Mouse (Mus musculus) brown adipose tissue, adult 24 weeks (tissue): ENCODE data around the gene Gm10024. TPM values are rescaled to one million over a fixed set of nuclear protein-coding genes. Genes with fewer than 3 reads are reported as not detected.
"Not testable (repeated sequence)": the region's sequence is repeated elsewhere in the genome, so short reads cannot be mapped to it uniquely, and the experiment has no call there.

Experiments
- H3K27ac ChIP-seq: fragments of 200-500 bp; replicated peaks from 2 replicates; pipeline ENCODE4 v1.5.1; 2012; ENCODE audit warnings: low read depth, mild to moderate bottlenecking, low read length
- H3K4me1 ChIP-seq: fragments of 200-500 bp; 2 replicates; pipeline ENCODE4 v1.6.1; 2012; ENCODE audit warnings: low read length, mixed read lengths; ENCODE audit not compliant: control insufficient read depth, insufficient read depth, insufficient read length
- H3K4me3 ChIP-seq: fragments of 200-500 bp; 2 replicates; pipeline ENCODE4 v1.5.1; 2012; ENCODE audit warnings: low read depth, mild to moderate bottlenecking, low read length, moderate library complexity; ENCODE audit not compliant: insufficient read depth
- polyA plus RNA-seq: library from polyadenylated mRNA; stranded (reverse); fragments of >200 nt; gene quantifications from 2 replicates; pipeline ENCODE4 v1.2.4, GENCODE M21; 2012; ENCODE audit not compliant: missing spikeins, insufficient read depth, insufficient read length

Gm10024 gene
- polyA plus RNA-seq, 1 experiment: not detected

- H3K4me3 ChIP-seq: no peak overlapping the region
- H3K27ac ChIP-seq: no peak overlapping the region
- H3K4me1 ChIP-seq: no peaks in the 10 kb centered on the region
These were observed 1.4 kb upstream of the Gm10024 start for GRCm38 (mm10) chr10:77709831-77710230.

GRCm38 (mm10) chr10:77713734-77714133, 2.5 kb downstream of the Gm10024 start:
- no peak overlapping the region for H3K4me3 ChIP-seq
- no peaks in the 10 kb centered on the region for H3K4me1 ChIP-seq
- no peak overlapping the region; the same call in 1 of the 2 replicates for H3K27ac ChIP-seq

- no peak within 1 kb of the TSS for H3K27ac ChIP-seq
- no peaks in the 10 kb centered on the region for H3K4me1 ChIP-seq
- H3K4me3 ChIP-seq: no peak within 1 kb of the TSS
These were observed 4.2 kb downstream of the Gm10024 start, which contains the start of gene Gm10142 for GRCm38 (mm10) chr10:77715507-77715906. Gm10142 (plus strand) TSS chr10:77715807.

- not testable (repeated sequence) for H3K4me1 ChIP-seq, H3K4me3 ChIP-seq, H3K27ac ChIP-seq
These were observed 9.0 kb downstream of the Gm10024 start, which contains the start of gene Krtap12-1 for GRCm38 (mm10) chr10:77720299-77720698. Krtap12-1 (plus strand) TSS chr10:77720599.

- Histone ChIP-seq H3K4me3 (no peak overlapping the region), H3K4me1 (no peaks in the 10 kb centered on the region), H3K27ac (no peak overlapping the region)
These were observed 13.6 kb downstream of the Gm10024 start for GRCm38 (mm10) chr10:77724855-77725254.

- no peak within 1 kb of the TSS for H3K4me3 ChIP-seq
- no peaks in the 10 kb centered on the region for H3K4me1 ChIP-seq
- no peak within 1 kb of the TSS for H3K27ac ChIP-seq
These were observed 14.9 kb downstream of the Gm10024 start, which contains the start of gene Gm10100 for GRCm38 (mm10) chr10:77726186-77726585. Gm10100 (plus strand) TSS chr10:77726486.

- Histone ChIP-seq H3K27ac (no peak overlapping the region), H3K4me3 (no peak overlapping the region), H3K4me1 (no peaks in the 10 kb centered on the region)
These were observed 17.0 kb downstream of the Gm10024 start for GRCm38 (mm10) chr10:77728280-77728679.

GRCm38 (mm10) chr10:77729241-77729640, 18.0 kb downstream of the Gm10024 start:
- Histone ChIP-seq H3K4me1 (no peaks in the 10 kb centered on the region), H3K27ac (no peak overlapping the region), H3K4me3 (no peak overlapping the region)

- H3K4me3 ChIP-seq: no peak overlapping the region
- no peaks in the 10 kb centered on the region for H3K4me1 ChIP-seq
- no peak overlapping the region for H3K27ac ChIP-seq
These were observed 24.7 kb downstream of the Gm10024 start for GRCm38 (mm10) chr10:77735928-77736327.

GRCm38 (mm10) chr10:77738929-77739328, 27.7 kb downstream of the Gm10024 start:
- no peak overlapping the region for H3K4me3 ChIP-seq
- H3K4me1 ChIP-seq: no peaks in the 10 kb centered on the region

GRCm38 (mm10) chr10:77741924-77742688, 30.8 kb downstream of the Gm10024 start, which contains the start of gene Gm18596:
Gm18596 (minus strand) TSS chr10:77742638.
- not testable (repeated sequence) for H3K27ac ChIP-seq, H3K4me3 ChIP-seq, H3K4me1 ChIP-seq

More at GRCm38 (mm10) chr10:77738929-77739328, 27.7 kb downstream of the Gm10024 start:
- no peak overlapping the region for H3K27ac ChIP-seq

GRCm38 (mm10) chr10:77750686-77751085, 39.4 kb downstream of the Gm10024 start:
- H3K4me1 ChIP-seq, H3K4me3 ChIP-seq, H3K27ac ChIP-seq: not testable (repeated sequence)

- H3K27ac ChIP-seq, H3K4me3 ChIP-seq, H3K4me1 ChIP-seq: not testable (repeated sequence)
These were observed 40.0 kb downstream of the Gm10024 start, which contains the start of gene Gm9736 for GRCm38 (mm10) chr10:77751254-77751653. Gm9736 (minus strand) TSS chr10:77751354.

GRCm38 (mm10) chr10:77752312-77752711, 41.1 kb downstream of the Gm10024 start:
- H3K27ac ChIP-seq, H3K4me1 ChIP-seq, H3K4me3 ChIP-seq: not testable (repeated sequence)

- H3K4me3 ChIP-seq: no peak overlapping the region
- no peaks in the 10 kb centered on the region for H3K4me1 ChIP-seq
- H3K27ac ChIP-seq: no peak overlapping the region
These were observed 42.2 kb downstream of the Gm10024 start for GRCm38 (mm10) chr10:77753448-77753847.

GRCm38 (mm10) chr10:77759582-77759981, 48.3 kb downstream of the Gm10024 start, which contains the start of gene Gm3233:
Gm3233 (minus strand) TSS chr10:77759682.
- not testable (repeated sequence) for H3K4me3 ChIP-seq, H3K27ac ChIP-seq, H3K4me1 ChIP-seq
